Mouse (Mus musculus) inflammation-experienced regulatory T-cells, adult 6 months (primary cell): ENCODE data around the gene Hmgb1. TPM values are rescaled to one million over a fixed set of nuclear protein-coding genes. Genes with fewer than 3 reads are reported as not detected.

ENCODE experiments used
- ATAC-seq: one replicate; pipeline ENCODE4 v1.8.0; 2017
- polyA plus RNA-seq, 3 experiments: library from polyadenylated mRNA; unstranded; fragments of 100-300 nt; shearing (Covaris generic); gene quantifications; one replicate each; pipeline ENCODE4 v1.2.1; 2017

Hmgb1 gene
- polyA plus RNA-seq, 3 experiments from 2014 or later = 359 to 1,026 (median 583) TPM

- no peak for ATAC-seq
These were observed 167.1 kb downstream of the Hmgb1 start for GRCm38 (mm10) chr5:149017181-149017580.

GRCm38 (mm10) chr5:149016261-149016660 lies 168.0 kb downstream of the Hmgb1 start:
- peak; percentile 38 for ATAC-seq

GRCm38 (mm10) chr5:149015335-149016201 lies 168.7 kb downstream of the Hmgb1 start:
- ATAC-seq = peak; percentile 81

- no peak for ATAC-seq
These were observed 169.6 kb downstream of the Hmgb1 start for GRCm38 (mm10) chr5:149014600-149015268.

GRCm38 (mm10) chr5:149013817-149014508 lies 170.3 kb downstream of the Hmgb1 start:
- no peak for ATAC-seq

- no peak for ATAC-seq
These were observed 175.2 kb downstream of the Hmgb1 start for GRCm38 (mm10) chr5:149009111-149009510.

- ATAC-seq = no peak
These were observed 177.0 kb downstream of the Hmgb1 start for GRCm38 (mm10) chr5:149007295-149007646.

- peak; percentile 90 for ATAC-seq
These were observed 177.7 kb downstream of the Hmgb1 start for GRCm38 (mm10) chr5:149006362-149007294.

GRCm38 (mm10) chr5:149005701-149006361 lies 178.5 kb downstream of the Hmgb1 start:
- peak; percentile 12 for ATAC-seq

GRCm38 (mm10) chr5:149005083-149005482 lies 179.2 kb downstream of the Hmgb1 start:
- no peak for ATAC-seq

GRCm38 (mm10) chr5:149003137-149003536 lies 181.2 kb downstream of the Hmgb1 start:
- ATAC-seq = no peak

- ATAC-seq = no peak
These were observed 181.5 kb downstream of the Hmgb1 start for GRCm38 (mm10) chr5:149002803-149003115.

- no peak for ATAC-seq
These were observed 182.1 kb downstream of the Hmgb1 start for GRCm38 (mm10) chr5:149002034-149002802.

GRCm38 (mm10) chr5:148999802-149000201 lies 184.5 kb downstream of the Hmgb1 start:
- no peak for ATAC-seq

GRCm38 (mm10) chr5:148998512-148998911 lies 185.8 kb downstream of the Hmgb1 start:
- no peak for ATAC-seq

- ATAC-seq = no peak
These were observed 187.6 kb downstream of the Hmgb1 start for GRCm38 (mm10) chr5:148996709-148997037.

Other genes starting within 250 kb of the Hmgb1 start
- gene Gm42791, start 189.3 kb downstream of the Hmgb1 start, polyA plus RNA-seq = not detected
- 10 to 100 TPM; 33.6 to 38.3 (median 34.7) TPM for gene Uspl1, start 139 bp downstream of the Hmgb1 start, polyA plus RNA-seq
- 1 to 10 TPM in 2 of 3 experiments, not detected in 1; 2.0 to 4.7 TPM for gene Alox5ap, start 80.3 kb upstream of the Hmgb1 start, polyA plus RNA-seq
- gene Medag, start 227.3 kb upstream of the Hmgb1 start, polyA plus RNA-seq = 1 to 10 TPM in 1 of 3 experiments, under 1 TPM in 1, not detected in 1; 0.49 to 1.6 TPM